Mouse (Mus musculus) lung, postnatal 4 days (tissue): ENCODE data around the gene Gm10518.

Experiments used
- DNase-seq, 2 experiments: peaks; one replicate each; pipeline ENCODE4 v3.0.0; 2021

Gm10518 gene

DNA sequence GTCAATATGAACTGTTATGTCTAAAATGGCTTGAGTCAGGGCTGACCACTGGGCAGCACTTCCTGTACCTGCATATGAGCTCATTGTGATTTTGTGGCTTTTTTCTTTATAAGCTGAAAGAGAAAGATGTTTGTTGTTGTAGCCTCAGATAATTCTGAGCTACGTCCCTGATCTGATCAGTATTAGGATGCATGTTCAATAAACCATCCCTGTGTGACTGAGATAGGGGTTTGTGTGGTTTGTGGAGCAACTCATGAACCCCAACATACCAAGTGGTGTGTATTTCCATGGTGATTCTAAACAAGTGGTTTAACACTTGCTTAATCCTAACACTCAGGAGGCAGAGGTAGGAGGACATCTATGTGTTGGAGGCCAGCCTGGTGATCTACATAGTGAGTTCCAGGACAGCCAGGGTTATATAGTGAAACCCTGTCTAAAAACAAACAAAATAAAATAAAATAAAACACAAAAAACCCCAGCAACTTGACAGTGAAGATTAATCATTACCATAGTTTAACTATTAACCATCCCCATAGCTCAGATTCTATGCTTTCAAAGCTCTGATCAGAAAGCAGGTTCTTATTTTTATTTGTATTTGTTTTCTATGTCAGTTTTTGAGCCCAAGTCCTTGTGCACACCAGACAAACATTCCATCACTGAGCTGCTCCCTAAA is 32.7 kb downstream of the Gm10518 start:
- DNase-seq: no peak

DNA sequence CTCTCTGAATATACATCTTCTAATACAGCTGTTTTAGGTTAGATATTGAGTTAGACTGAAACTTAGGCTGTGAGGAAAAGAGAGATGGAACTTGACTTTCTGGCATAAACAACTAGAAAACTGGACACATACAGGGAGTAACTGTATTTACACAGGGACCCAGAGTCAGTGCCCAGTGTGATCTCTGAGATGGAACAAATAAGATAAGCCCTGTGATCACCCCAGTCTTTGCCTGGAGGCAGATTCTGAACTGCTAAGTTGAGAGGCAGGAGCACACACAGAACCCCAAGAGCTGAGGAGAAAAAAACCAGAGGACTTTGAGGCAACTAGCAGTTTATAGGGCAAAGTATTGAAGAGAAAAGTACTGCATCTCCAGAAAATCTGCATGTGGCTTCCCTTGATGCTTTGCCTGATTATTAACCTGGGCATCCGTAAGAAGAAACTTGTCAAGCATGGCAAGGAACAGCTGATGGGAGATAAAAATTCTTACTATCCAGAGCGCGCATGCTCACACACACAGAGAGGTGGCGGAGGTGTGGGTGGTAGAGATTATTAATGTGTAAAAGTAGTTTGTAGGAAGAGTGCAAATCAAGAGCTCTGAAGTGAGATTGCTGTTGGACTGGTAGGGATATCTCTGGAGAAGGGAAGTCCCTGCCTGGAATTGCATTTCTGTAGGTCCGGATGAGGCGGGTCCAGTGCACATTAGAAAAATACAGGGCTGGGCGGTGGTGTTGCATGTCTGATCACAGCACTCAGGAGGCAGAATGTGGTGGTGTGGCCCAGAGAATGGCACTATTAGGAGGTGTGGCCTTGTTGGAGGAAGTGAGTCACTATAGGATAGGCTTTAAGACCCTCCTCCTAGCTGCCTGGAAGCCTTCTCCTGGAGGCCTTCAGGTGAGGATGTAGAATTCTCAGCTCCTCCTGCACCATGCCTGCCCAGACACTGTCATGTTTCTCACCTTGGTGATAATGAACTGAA is 33.5 kb downstream of the Gm10518 start:
- no peak for DNase-seq

DNA sequence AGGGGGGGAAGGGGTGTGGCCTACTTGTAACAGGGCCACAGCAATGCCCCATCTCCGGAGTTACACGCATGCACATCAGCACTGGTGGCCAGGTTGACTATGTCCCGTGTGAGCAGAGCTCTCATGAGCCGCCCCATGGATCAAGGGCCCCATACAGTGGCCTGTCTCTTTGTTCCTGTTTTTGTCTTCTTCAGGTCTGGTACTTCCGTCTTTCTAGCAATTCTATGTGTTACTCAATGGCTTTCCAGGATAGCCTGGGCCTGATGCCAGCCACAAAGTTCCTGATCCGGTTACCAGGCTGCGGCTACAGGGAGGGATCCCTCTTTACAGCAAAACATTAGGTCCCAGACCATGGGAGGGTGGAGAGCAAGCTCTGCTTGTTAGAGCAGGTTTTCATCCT is 39.4 kb downstream of the Gm10518 start:
- peak; percentile 71 to 74 for DNase-seq

DNA sequence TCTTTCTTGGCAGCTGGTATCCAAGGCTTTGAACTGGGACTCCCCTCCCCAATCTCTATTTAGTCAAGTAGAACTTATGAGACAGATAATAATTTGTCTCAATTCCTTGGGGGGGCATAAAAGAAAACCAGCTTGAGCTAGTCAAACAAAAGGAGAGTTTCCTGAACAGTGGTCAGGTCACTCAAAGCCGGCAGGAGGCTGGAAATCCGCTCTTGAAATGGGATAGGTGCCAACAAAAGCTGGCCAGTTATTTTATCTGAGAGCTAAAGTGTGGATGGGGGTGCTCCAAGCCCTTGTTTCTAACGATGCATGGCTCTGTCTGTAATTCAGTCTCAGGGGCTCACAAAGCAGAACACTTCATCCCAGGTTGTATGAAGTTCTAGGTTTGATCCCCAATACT is 40.8 kb downstream of the Gm10518 start:
- no peak for DNase-seq

DNA sequence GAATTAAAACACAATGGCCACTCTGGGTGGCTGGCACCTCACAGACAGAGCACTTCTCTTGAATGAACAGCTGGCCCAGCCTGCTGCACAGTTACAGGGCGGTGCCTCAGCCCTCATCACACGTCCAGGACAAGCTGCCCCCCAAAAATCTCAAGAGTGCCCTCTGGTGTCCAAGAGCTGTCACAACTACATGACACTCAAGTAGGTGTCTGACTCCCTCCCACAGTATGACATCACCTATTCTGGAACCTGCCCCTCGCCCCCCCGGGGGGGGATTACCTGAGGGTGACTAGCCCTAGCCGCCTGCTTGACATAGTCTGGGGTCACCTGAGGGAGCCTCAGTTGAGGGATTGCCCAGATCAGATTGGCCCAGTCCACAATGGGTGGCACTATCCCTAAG is 41.7 kb downstream of the Gm10518 start:
- peak; percentile 81 to 83 for DNase-seq

DNA sequence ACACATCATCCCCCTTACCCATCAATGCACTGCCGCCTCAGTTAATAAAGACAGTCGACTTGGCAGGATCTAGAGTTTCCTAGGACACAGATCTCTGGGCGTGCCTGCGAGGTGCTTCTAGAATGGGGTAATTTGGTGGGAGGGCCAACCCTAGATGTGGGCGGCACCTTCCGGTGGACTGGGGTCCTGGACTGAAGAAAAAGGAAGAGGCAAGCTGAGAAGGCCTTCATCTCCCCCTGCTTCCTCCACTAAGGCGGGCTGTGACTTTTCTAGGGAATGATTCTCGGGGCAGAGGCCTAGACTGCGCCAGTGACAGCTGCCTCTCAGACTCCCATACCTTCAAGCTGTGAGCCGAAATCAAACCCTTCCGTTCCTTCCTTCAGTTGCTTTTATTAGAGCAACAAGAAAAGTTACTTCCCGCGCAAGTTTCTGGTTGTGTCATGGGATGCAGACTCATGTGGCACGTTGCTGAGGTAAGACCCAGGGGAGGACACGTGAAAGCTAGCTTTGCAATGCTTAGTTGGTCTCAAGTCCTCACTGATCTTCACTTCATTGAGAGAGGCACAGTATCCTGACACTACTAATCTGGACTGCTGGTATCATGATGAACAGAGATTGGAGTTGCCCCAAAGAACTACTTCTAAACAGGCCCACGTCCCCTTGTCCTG is 42.8 kb downstream of the Gm10518 start:
- DNase-seq: no peak

DNA sequence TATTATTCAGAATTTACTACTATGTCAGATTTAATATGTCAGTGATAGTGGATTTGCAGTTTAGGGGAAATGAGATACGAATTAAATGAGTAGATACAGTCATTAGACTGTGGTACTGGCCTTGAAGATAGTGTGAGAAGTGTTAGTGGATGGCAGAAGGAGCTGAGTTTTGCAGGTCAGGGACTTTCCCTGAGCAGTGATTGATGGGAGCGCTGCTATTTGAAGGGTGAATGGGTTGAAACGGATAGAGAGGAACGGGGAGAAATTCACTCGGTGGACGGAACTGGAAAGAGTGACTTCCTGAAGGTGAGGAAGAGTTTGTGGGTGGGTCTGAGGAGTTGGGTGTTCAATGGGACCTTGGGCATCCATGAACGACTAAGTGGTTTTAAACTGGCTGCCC is 44.0 kb downstream of the Gm10518 start:
- DNase-seq: no peak

DNA sequence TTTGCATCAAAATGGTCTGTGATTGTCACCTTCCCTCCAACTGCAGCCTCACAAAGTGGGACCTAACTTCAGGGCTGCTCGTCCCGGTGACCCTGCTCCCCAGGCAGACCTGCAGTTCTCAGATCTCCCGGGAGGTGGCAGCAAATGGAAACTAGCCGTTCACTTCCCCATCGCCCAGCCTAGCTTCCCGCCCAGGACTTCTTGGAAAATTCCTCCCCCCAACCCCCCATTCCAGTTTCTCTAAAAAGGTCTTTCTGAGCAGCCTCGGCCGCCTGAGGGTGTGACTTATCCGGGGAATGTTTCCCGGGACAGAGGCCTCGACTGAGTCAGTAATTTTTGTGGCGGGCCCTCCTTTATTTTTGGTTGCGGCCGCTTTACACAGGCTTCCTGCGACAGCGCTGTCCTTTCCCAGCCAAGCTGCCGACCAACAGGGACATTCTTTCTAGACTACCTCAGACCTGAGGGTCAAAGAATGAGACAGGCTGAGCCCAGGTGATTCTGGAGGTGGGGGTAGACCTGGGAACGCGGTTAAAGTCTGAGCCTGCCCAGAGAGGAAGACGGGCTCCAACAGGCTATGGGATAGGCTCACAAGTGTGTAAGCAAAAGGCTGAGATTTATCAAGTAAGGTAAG is 44.7 kb downstream of the Gm10518 start:
- DNase-seq: peak; percentile 82 to 92

DNA sequence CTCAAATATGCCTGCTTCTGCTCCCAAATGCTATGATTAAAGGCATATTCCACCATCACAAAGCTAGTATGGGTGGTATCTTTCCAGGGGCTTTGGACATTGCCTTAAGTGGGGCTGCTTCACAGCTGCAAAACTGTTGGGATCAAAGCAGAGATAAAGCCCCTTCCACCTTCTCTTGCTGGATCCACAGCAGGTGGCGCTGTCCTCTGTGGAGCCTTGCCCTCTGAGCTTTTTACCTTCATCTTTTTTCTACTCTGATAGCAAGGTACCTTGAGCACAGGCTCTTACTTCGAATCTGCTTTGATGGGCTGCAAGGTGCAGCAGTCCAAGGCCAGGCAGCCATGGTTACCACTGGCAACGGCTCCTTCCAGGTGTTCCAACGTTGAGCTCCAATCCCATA is 50.2 kb downstream of the Gm10518 start:
- DNase-seq: no peak
